Mouse (Mus musculus) kidney, adult 11 months (tissue): ENCODE results near the gene Gm28036.
"Not testable (repeated sequence)": the region's sequence is repeated elsewhere in the genome, so short reads cannot be mapped to it uniquely, and the experiment has no call there.

Experiments
- DNase-seq: peaks from one replicate; pipeline ENCODE4 v3.0.0; 2022

Gene Gm28036

DNA sequence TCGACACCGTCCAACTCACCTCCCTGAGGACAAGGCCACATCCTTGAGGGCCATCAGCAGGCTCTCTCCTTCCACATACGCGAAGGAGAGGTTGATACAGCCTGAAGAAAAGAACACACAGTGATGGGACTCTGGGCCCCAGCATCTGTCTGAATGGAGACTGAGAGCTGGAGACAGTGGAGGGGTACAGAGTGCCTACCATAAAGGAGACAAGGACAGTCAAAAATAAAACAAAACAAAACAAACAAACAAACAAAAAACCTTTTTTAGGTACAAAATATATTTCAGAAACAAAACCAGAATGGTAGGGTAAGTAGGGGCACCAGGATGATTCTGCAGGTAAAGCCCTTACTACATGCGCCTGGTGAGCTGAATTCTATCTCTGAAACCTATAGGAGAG is at the start of gene Gm28036:
TSS of gene Gm28036 (minus strand) at position 101 of the 400 bp plus-strand sequence.
- no peak for DNase-seq

DNA sequence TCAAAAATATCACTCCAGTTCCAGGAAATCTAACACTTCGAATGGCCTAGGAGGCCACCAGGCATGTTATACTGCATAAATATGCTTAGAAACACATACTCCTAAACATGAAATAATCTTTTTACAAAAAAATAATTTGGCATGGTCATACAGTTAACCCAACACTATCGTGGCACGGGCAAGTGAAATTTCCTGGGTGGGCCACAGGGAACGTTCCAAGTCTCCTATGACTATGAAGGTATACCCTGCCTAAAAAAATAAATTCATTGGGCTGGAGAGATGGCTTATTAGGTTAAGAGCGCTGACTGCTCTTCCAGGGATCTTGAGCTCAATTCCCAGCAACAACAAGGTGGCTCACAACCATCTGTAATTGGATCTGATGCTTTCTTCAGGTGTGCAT is 39.7 kb upstream of the Gm28036 start:
- DNase-seq = no peak

DNA sequence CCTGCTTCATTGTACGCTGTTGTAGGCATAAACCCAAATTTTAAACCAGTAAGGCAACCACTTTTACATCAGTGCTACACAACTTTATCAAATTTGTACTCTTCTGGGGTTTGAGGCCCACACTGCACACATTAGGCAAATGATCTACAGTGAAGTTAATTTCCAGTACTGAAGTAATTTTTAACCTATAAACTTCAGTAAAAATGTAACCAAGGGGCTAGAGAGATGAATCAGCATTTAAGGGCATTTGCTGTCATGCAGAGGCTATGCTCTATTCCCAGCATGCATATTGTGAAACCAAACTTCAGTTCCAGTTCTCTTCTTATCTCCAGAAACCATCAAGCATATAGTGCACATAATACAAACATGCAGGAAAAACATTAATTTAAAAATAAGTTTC is 38.6 kb upstream of the Gm28036 start:
- DNase-seq = no peak

- DNase-seq = no peak
Observed at GRCm38 (mm10) chr2:156151538-156151937, 24.6 kb upstream of the Gm28036 start.

- DNase-seq = no peak
Observed at GRCm38 (mm10) chr2:156147316-156147915, 20.5 kb upstream of the Gm28036 start.

DNA sequence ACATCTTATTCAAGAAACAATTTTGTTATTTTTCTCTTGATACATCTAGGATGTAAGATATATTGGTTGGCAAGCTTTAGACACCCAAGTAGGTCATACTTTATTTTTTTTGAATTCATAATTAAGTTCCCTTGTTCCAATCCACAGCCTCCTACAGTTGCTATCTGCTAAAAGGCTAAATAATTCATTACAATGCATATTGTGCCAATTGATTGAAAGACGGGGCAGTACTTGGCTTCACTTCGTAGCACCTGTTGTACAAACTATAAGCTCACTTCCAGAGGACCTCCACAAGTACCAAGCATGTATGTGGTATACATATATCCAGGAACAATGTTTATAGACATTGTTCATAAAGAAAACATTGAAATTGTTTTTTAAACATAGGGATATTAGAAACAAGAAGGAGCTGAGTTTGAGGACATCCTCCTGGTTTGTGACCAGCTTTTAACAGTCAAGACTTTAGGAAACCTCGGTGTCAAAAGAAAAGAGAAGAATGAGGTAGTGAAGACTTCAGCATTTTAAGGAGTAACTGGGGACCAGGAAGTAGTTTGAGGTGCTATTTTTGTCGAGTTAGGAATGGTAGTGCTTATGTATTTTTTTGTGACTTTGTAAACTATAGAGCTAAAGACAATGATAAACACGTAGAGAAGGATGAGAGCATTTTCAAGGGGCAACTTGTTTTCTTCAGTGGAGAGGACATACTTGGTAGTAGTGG is 19.5 kb upstream of the Gm28036 start:
- DNase-seq = no peak

DNA sequence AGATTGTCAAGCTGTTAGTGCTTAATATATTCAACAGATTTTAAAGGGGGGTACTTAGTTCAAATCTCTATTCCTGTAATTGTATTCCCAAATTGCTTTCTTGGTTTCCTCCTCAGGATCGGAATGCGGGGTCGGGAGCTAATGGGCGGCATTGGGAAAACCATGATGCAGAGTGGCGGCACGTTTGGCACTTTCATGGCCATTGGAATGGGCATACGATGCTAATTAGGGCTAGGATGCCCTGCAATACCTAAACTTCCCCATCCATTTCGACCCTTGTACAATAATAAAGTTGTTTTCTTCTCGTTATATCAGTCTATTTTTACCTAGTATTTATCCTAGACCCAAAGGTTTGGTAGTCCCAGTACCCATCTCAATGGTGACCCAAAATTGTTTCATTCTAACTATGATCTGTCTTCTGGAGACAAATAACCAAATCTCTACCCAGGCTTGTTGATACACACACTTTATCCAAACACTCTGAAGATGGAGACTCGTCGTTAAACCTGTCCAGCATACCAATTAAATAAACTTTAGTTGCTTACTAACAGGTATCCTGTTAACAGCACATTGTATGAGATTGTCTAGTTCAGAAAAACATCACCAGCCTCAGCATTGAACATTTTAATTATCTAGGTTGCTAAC is 18.7 kb upstream of the Gm28036 start:
- DNase-seq = no peak

DNA sequence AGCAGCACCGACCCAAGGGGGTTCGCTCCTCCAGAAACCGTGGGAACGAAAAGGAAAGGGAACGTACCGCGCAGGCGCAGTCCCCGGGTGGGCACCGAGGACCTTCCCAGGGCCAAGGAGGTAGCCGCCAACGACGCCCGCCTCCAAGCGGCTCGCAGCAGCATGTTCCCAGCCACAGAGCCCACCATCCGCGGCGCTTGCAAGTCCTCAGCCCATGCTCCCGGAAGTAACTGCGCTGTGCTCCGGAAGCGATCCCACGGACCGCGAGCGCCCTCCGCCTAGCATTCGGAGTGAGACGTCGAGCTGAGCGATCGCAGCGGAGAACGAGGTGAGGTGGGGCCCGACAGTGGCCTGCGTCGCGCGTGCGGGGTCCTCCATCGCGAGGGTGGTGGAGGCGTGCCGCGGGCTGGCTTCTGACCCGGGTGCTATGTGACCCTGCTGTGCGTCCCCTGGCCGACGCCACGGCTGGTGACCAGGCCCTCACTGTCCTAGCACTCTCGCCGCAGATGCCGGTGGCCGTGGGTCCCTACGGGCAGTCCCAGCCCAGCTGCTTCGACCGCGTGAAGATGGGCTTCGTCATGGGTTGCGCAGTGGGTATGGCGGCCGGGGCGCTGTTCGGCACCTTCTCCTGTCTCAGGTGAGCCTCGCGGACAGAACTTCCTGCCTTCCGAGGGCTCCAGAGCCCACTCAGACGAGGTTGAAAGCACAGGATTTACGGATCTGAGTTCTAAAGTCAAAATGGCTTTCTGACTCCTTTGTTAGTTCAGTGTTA is 17.2 kb upstream of the Gm28036 start, which contains the start of the genes Romo1 and Nfs1:
TSS of gene Romo1 (plus strand) at position 87 of the 772 bp plus-strand sequence.
TSS of gene Nfs1 (minus strand) at position 234 of the 772 bp plus-strand sequence.
- DNase-seq = peak; percentile 87

DNA sequence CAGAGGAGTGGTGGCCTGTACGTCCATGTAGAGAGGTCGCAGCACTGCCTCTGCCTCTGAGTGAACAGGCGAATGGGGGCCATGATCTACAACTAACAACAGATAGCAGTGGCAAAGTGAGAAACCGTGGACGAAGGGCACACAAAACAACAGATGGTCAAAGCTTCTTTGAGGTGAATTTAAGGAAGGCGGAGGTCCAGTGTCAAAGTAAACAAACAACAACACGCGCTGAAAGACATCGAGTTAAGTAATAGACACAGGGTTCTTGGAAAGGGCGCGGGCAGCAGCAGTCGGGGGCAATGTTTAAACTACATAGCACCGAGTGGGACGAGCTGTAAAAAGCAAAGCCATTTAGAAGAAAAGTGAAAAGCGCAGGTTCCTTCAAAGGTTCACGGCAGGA is 16.5 kb upstream of the Gm28036 start:
- no peak for DNase-seq

GRCm38 (mm10) chr2:156142820-156143219 is 15.9 kb upstream of the Gm28036 start:
- DNase-seq = no peak

GRCm38 (mm10) chr2:156135695-156136094 is 8.8 kb upstream of the Gm28036 start:
- DNase-seq = no peak

- DNase-seq = no peak
Observed at GRCm38 (mm10) chr2:156134161-156134560, 7.3 kb upstream of the Gm28036 start.

GRCm38 (mm10) chr2:156123731-156124130 is 3.2 kb downstream of the Gm28036 start:
- peak; percentile 26 for DNase-seq

GRCm38 (mm10) chr2:156119566-156119965 is 7.3 kb downstream of the Gm28036 start:
- no peak for DNase-seq

GRCm38 (mm10) chr2:156112080-156112423 is 14.8 kb downstream of the Gm28036 start:
- DNase-seq = not testable (repeated sequence)

GRCm38 (mm10) chr2:156111358-156112079 is 15.4 kb downstream of the Gm28036 start, which contains the start of the genes Cpne1 and Rbm12:
Cpne1 (minus strand) TSS chr2:156111965.
Rbm12 (minus strand) TSS chr2:156111978.
- DNase-seq = peak; percentile 86

DNA sequence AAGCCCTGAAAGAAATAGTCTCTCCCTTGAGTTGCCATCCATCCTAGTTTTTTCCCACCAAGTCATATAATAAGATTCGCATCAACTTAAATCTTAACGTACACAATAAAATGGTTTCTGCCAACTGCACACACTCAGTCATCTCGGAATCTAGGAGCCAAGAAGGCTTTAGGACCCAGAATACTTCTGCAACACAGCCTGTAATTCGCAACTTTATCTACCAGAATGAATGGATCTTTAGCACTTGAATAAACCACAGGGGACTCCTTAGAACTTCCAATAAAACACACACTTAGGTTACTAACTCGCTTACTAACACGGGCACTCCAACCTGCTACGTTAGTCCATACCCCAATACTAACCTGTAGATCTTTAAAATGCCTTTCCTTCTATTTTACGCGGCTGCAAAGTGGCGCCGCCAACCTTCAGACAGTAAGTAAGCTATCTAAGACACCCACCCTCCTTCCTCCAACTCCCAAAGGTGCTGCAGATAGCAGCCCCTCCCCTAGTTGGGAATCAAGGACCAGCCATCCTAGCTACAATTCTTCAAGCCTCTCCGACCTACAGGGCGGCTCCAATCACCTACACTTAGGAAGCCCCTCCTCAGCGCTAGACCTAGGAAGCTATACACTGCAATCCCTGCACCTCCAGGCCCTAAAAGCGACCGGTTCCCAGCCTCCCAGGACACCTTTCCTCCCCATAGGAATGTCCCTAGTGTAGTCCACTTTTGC is 16.1 kb downstream of the Gm28036 start:
- no peak for DNase-seq

- DNase-seq = no peak
Observed at GRCm38 (mm10) chr2:156091926-156092325, 35.0 kb downstream of the Gm28036 start.

DNA sequence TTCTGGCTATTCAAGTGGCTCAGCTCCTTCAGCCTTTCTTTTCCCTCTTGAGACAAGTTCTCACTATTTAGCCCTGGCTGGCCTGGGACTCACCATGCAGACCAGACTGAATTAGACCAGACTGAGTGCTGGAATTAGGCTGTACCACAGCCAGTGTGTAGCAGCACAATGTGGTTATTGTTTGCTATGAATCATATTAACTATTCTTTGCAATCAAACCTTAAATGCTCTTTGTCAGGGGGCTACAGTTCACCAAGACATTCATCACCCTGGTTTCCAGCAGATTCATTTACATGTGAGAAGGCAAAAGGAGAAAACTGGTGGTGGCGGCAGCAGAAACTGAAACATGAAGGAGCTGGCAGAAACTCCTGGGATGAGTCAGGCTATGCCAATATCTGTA is 37.1 kb downstream of the Gm28036 start:
- DNase-seq = no peak

- no peak for DNase-seq
Observed at GRCm38 (mm10) chr2:156087391-156088110, 39.3 kb downstream of the Gm28036 start.

GRCm38 (mm10) chr2:156084541-156084940 is 42.4 kb downstream of the Gm28036 start:
- no peak for DNase-seq
